Mouse (Mus musculus) splenic B cell, adult 2 months (primary cell): Measurements from ENCODE around the gene Metap1.
"Not testable (repeated sequence)": the region's sequence is repeated elsewhere in the genome, so short reads cannot be mapped to it uniquely, and the experiment has no call there.

Experiments
- DNase-seq: peaks from one replicate; pipeline ENCODE4 v3.0.0-alpha.2; 2011; ENCODE audit warnings: low read depth, low spot score
- H3K27me3 ChIP-seq: 2 replicates; pipeline ENCODE4 v1.6.1; 2012; ENCODE audit warnings: mild to moderate bottlenecking, low read length, moderate library complexity, mixed read lengths; ENCODE audit not compliant: control insufficient read depth, poor library complexity, insufficient read depth, severe bottlenecking
- H3K36me3 ChIP-seq: 2 replicates; pipeline ENCODE4 v1.6.1; 2012; ENCODE audit warnings: mild to moderate bottlenecking, low read length, moderate library complexity, mixed read lengths; ENCODE audit not compliant: control insufficient read depth, poor library complexity, insufficient read depth, severe bottlenecking

Gene Metap1

GRCm38 (mm10) chr3:138483240-138483639 is 6.1 kb downstream of the Metap1 start:
- no peak for DNase-seq
- no peaks in the 10 kb centered on the region for H3K27me3 ChIP-seq
- peaks cover 9% of the 10 kb centered on the region; the same call in 1 of the 2 replicates for H3K36me3 ChIP-seq

GRCm38 (mm10) chr3:138481526-138482284 is 7.6 kb downstream of the Metap1 start:
- DNase-seq = no peak
- no peaks in the 10 kb centered on the region for H3K27me3 ChIP-seq
- peaks cover 9% of the 10 kb centered on the region; the same call in 1 of the 2 replicates for H3K36me3 ChIP-seq

GRCm38 (mm10) chr3:138479489-138479888 is 9.8 kb downstream of the Metap1 start:
- peaks cover 8% of the 10 kb centered on the region for H3K36me3 ChIP-seq
- DNase-seq = no peak
- H3K27me3 ChIP-seq = no peaks in the 10 kb centered on the region

GRCm38 (mm10) chr3:138471066-138471465 is 18.2 kb downstream of the Metap1 start:
- no peak for DNase-seq

GRCm38 (mm10) chr3:138466656-138467055 is 22.7 kb downstream of the Metap1 start:
- H3K27me3 ChIP-seq, DNase-seq: not testable (repeated sequence)

More at GRCm38 (mm10) chr3:138471066-138471465, 18.2 kb downstream of the Metap1 start:
- Histone ChIP-seq H3K36me3 (peaks cover 13% of the 10 kb centered on the region), H3K27me3 (no peaks in the 10 kb centered on the region)

GRCm38 (mm10) chr3:138464573-138465147 is 24.7 kb downstream of the Metap1 start:
- Histone ChIP-seq H3K27me3 (no peaks in the 10 kb centered on the region; the same call in 1 of the 2 replicates), H3K36me3 (peaks cover 27% of the 10 kb centered on the region)
- no peak for DNase-seq

More at GRCm38 (mm10) chr3:138466656-138467055, 22.7 kb downstream of the Metap1 start:
- peaks cover 21% of the 10 kb centered on the region for H3K36me3 ChIP-seq

GRCm38 (mm10) chr3:138463807-138464206 is 25.5 kb downstream of the Metap1 start:
- peaks cover 30% of the 10 kb centered on the region for H3K36me3 ChIP-seq
- DNase-seq = no peak
- H3K27me3 ChIP-seq = no peaks in the 10 kb centered on the region; the same call in 1 of the 2 replicates

- H3K36me3 ChIP-seq = peaks cover 28% of the 10 kb centered on the region
- peak; percentile 57 for DNase-seq
- no peaks in the 10 kb centered on the region; the same call in 1 of the 2 replicates for H3K27me3 ChIP-seq
These were observed 26.2 kb downstream of the Metap1 start for GRCm38 (mm10) chr3:138463137-138463536.

GRCm38 (mm10) chr3:138461832-138462231 is 27.5 kb downstream of the Metap1 start:
- Histone ChIP-seq H3K27me3 (no peaks in the 10 kb centered on the region; the same call in 1 of the 2 replicates), H3K36me3 (peaks cover 28% of the 10 kb centered on the region)
- DNase-seq = no peak

- peaks cover 22% of the 10 kb centered on the region for H3K36me3 ChIP-seq
- no peak for DNase-seq
- H3K27me3 ChIP-seq = no peaks in the 10 kb centered on the region; the same call in 1 of the 2 replicates
These were observed 29.1 kb downstream of the Metap1 start for GRCm38 (mm10) chr3:138460260-138460659.

GRCm38 (mm10) chr3:138458441-138458840 is 30.9 kb downstream of the Metap1 start:
- no peaks in the 10 kb centered on the region for H3K27me3 ChIP-seq
- H3K36me3 ChIP-seq = peaks cover 22% of the 10 kb centered on the region
- no peak for DNase-seq

GRCm38 (mm10) chr3:138454711-138455435 is 34.4 kb downstream of the Metap1 start:
- Histone ChIP-seq H3K36me3 (peaks cover 10% of the 10 kb centered on the region), H3K27me3 (no peaks in the 10 kb centered on the region)
- no peak for DNase-seq

GRCm38 (mm10) chr3:138454234-138454633 is 35.1 kb downstream of the Metap1 start:
- no peaks in the 10 kb centered on the region for H3K27me3 ChIP-seq
- no peak for DNase-seq
- peaks cover 9% of the 10 kb centered on the region for H3K36me3 ChIP-seq

GRCm38 (mm10) chr3:138452169-138452568 is 37.1 kb downstream of the Metap1 start:
- DNase-seq = no peak
- Histone ChIP-seq H3K27me3 (no peaks in the 10 kb centered on the region), H3K36me3 (peaks cover 11% of the 10 kb centered on the region)
